Mouse (Mus musculus) forebrain, postnatal 0 days (tissue): ENCODE data around the gene Scel. TPM values are rescaled to one million over a fixed set of nuclear protein-coding genes. Genes with fewer than 3 reads are reported as not detected.
A peak's percentile ranks its signal among the peaks of the same experiment; 100 is the strongest.

Source experiments
- ATAC-seq: fragments of 200-750 bp; cut with Nextera tagmentation; 2 replicates; pipeline ENCODE4 v1.8.0; 2017; ENCODE audit warnings: mild to moderate bottlenecking, moderate library complexity
- DNase-seq: peaks from one replicate; pipeline ENCODE4 v3.0.0-alpha.2; 2015
- H3K27ac ChIP-seq: fragments of 300-500 bp; sonication (generic); 2 replicates; pipeline ENCODE4 v1.5.1; 2014; ENCODE audit warnings: low read depth, mild to moderate bottlenecking, antibody characterized with exemption, low read length, moderate library complexity, mixed read lengths
- H3K27me3 ChIP-seq: fragments of 300-500 bp; sonication (generic); 2 replicates; pipeline ENCODE4 v1.6.1; 2014; ENCODE audit warnings: mild to moderate bottlenecking, low read length, mixed read lengths; ENCODE audit not compliant: insufficient read depth
- H3K36me3 ChIP-seq: fragments of 300-500 bp; sonication (generic); 2 replicates; pipeline ENCODE4 v1.6.1; 2014; ENCODE audit warnings: mild to moderate bottlenecking, moderate library complexity; ENCODE audit not compliant: insufficient read depth
- H3K4me1 ChIP-seq: fragments of 300-500 bp; sonication (generic); 2 replicates; pipeline ENCODE4 v1.6.1; 2014; ENCODE audit warnings: antibody characterized with exemption; ENCODE audit not compliant: insufficient read depth
- H3K4me2 ChIP-seq: fragments of 300-500 bp; sonication (generic); 2 replicates; pipeline ENCODE4 v1.6.1; 2014; ENCODE audit warnings: low read depth, mild to moderate bottlenecking, moderate library complexity
- H3K4me3 ChIP-seq: fragments of 300-500 bp; sonication (generic); 2 replicates; pipeline ENCODE4 v1.5.1; 2014; ENCODE audit warnings: low read depth, low read length, mixed read lengths
- H3K9ac ChIP-seq: fragments of 300-500 bp; sonication (generic); 2 replicates; pipeline ENCODE4 v1.6.1; 2014; ENCODE audit warnings: mild to moderate bottlenecking
- H3K9me3 ChIP-seq: fragments of 300-500 bp; sonication (generic); 2 replicates; pipeline ENCODE4 v1.6.1; 2016; ENCODE audit warnings: low read length
- CTCF ChIP-seq: sonication (generic); IDR thresholded peaks from 2 replicates; pipeline ENCODE4 v1.5.1; 2016; ENCODE audit warnings: antibody characterized with exemption, control low read depth, low read depth
- WGBS: fragments of 180-500 bp; shearing (Covaris S2); extraction: QIAGEN DNeasy Blood & Tissue Kit; methylation state at CpG from one replicate; pipeline ENCODE4 v1.1.7; 2014; 5-methylcytosine and 5-hydroxymethylcytosine counted together
- polyA plus RNA-seq: library from polyadenylated mRNA; unstranded; fragments of >200 nt; fragmentation: Nextera tagmentation; extraction: Ambion mirVana; gene quantifications from 2 replicates; pipeline ENCODE4 v1.2.1, GENCODE M21; 2015
- total RNA-seq: library from RNA; depleted of rRNA; stranded (reverse); fragments of >200 nt; gene quantifications from 2 replicates; pipeline ENCODE4 v1.2.3, GENCODE M21; 2014; rRNA removed

Gene Scel
- 0.29 and 1.1 TPM in 2 replicates for total RNA-seq
- 0.19 and 0.30 TPM in 2 replicates for polyA plus RNA-seq

DNA sequence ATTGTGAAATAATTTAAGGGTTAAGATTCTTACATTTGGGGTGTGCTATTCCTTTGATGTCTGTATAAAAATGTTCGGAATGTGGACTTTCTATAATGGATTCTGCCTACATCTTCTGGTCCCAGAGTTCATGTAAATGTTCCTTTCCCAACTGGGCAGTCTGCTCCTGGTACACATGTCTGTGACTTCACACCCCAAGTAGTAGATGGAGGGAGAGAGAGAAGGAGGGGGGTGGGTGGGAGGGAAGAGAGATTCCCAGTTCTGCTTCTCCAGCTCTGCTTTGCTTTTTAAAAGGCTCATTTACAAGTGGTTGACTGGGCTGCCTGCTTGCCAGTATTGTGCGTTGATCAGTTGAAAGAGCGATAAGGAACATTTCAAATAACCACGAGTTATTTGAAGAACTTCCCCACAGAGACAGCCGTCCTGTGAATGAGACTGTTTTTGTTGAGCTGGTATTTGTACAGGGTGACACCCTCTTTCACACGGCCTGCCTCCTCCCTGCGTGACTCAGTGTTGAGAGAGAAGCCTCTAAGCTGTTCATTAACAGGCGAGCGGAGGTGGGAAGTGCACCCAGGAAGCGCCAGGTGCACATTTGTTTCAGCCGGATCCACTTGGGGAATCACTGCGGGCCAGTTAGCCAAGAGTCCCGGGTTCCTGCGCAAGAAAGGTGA, at the start of gene Scel:
TSS of gene Scel (plus strand) at position 541 of the 671 bp plus-strand sequence.
- 10% methylated on average over 14 of the region's 14 CpGs for WGBS
- H3K27ac ChIP-seq = no peak within 1 kb of the TSS
- H3K27me3 ChIP-seq = no peaks in the 10 kb centered on the region
- H3K4me1 ChIP-seq = no peaks in the 10 kb centered on the region
- H3K9me3 ChIP-seq = no peaks in the 10 kb centered on the region
- H3K4me2 ChIP-seq = peak within 1 kb of the TSS; percentile 29
- no peak for TF ChIP-seq CTCF
- DNase-seq (no peak), ATAC-seq (peak; percentile 59)
- H3K36me3 ChIP-seq = no peaks in the 10 kb centered on the region
- no peak within 1 kb of the TSS for H3K4me3 ChIP-seq
- H3K9ac ChIP-seq = no peak within 1 kb of the TSS

DNA sequence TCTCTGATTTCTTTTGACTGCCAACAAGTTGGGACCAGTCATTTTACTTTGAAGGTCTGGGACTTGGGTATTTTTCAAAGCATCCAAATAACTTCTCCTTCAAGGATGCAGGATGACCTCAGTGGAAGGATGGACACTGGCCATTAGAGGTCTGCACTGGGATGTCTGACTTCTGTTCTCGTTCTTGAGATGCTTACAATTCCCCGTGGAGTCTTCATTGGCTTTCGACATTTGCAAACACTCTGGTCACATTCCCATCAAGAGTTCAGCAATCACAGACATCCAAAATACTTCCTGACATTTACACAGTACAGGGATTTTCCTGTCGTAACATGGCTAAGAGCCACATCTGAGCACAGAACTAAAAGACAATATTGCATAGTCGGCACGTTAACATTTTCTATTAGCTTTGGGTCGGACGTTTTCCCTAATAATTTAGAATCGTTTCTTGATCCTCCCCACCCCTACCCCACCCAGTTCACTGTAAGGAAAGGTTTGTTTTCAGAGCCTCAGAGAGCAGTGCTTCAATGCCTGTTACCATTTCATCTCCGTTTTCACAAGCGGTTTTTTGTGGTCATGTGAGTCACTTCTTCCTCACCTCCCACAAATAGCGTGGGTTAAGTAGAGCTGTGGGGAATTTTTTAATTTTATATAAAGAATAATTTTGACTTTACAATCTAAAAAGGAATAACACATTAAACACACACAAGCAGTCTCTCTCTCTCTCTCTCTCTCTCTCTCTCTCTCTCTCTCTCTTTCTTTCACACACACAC, 44.3 kb upstream of the Scel start:
- Histone ChIP-seq H3K27ac (no peak overlapping the region), H3K27me3 (no peaks in the 10 kb centered on the region), H3K9ac (no peak overlapping the region), H3K4me3 (no peak overlapping the region), H3K36me3 (no peaks in the 10 kb centered on the region), H3K4me2 (no peak overlapping the region; the same call in 1 of the 2 replicates), H3K4me1 (no peaks in the 10 kb centered on the region), H3K9me3 (no peaks in the 10 kb centered on the region)
- DNase-seq (no peak), ATAC-seq (no peak)
- TF ChIP-seq CTCF = no peak
- WGBS = 88% methylated on average over 12 of the region's 12 CpGs

DNA sequence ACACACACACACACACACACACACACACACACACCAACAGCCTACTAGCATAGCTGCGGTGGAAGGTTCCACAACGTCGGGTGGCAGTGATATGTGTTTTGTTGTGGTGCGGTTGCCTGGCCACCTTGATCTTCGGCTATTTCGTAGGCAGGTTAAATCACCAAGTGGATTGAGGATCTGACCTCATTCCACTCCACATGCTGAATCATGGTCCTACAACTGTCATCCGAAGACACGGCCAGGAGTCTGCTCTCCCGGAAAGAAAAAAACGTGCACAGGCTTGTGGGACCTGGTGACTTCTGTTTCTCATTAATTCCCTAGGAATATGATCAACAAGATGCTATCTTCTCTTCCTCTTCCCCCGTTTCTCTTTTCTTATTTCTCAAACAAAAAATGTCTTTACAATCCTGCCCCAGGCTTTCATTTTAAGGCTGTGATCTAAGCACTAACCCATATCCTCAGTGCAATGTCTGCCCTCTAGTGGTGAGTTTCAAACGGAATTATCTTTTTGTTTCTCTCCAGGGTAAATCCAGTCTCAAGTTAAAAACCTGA, 43.6 kb upstream of the Scel start:
- ATAC-seq (peak; percentile 91), DNase-seq (peak; percentile 90)
- Histone ChIP-seq H3K9me3 (no peaks in the 10 kb centered on the region), H3K27ac (no peak overlapping the region), H3K4me2 (peak overlapping the region; percentile 6), H3K4me1 (no peaks in the 10 kb centered on the region), H3K27me3 (no peaks in the 10 kb centered on the region), H3K9ac (no peak overlapping the region), H3K4me3 (0 out of 2 replicates have a peak overlapping the region, but pooled peaks have one; percentile 13), H3K36me3 (no peaks in the 10 kb centered on the region)
- peak; percentile 86 for TF ChIP-seq CTCF
- WGBS = 58% methylated on average over 12 of the region's 12 CpGs

- H3K27me3 ChIP-seq = no peaks in the 10 kb centered on the region
- no peak overlapping the region for H3K9ac ChIP-seq
- no peak overlapping the region for H3K4me2 ChIP-seq
- no peak for DNase-seq
- no peak for ATAC-seq
- TF ChIP-seq CTCF = no peak
- H3K27ac ChIP-seq = no peak overlapping the region
- WGBS = 43% methylated on average over 3 of the region's 3 CpGs
- no peak overlapping the region for H3K4me3 ChIP-seq
- H3K9me3 ChIP-seq = no peaks in the 10 kb centered on the region
- H3K36me3 ChIP-seq = no peaks in the 10 kb centered on the region
- no peaks in the 10 kb centered on the region for H3K4me1 ChIP-seq
These were observed 41.9 kb upstream of the Scel start for GRCm38 (mm10) chr14:103471074-103471778.

GRCm38 (mm10) chr14:103471806-103472553, 41.2 kb upstream of the Scel start:
- ATAC-seq (peak; percentile 30; the same call in 1 of the 2 replicates), DNase-seq (peak; percentile 38)
- no peaks in the 10 kb centered on the region for H3K9me3 ChIP-seq
- H3K9ac ChIP-seq = 0 out of 2 replicates have a peak overlapping the region, but pooled peaks have one; percentile 6
- H3K4me1 ChIP-seq = no peaks in the 10 kb centered on the region
- no peaks in the 10 kb centered on the region for H3K27me3 ChIP-seq
- H3K4me3 ChIP-seq = no peak overlapping the region
- H3K27ac ChIP-seq = no peak overlapping the region
- H3K36me3 ChIP-seq = no peaks in the 10 kb centered on the region
- 37% methylated on average over 7 of the region's 7 CpGs for WGBS
- no peak overlapping the region for H3K4me2 ChIP-seq
- no peak for TF ChIP-seq CTCF

DNA sequence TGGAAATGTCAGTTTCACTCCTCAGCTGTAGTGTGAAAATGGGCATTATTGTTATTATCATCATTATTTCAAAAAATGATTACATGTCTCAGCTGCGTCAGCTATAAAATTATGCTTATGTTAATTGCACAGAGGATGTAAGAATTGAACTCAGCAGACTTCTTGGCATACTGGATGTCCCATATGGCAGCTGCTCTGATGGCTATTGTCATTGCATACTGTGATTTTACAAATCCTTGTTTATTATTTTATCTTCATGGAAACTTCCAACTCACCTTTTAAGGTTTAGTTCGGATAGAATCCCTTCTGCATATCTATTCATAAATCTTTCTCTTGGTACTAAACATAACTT, 40.6 kb upstream of the Scel start:
- Histone ChIP-seq H3K9ac (0 out of 2 replicates have a peak overlapping the region, but pooled peaks have one; percentile 6), H3K4me2 (no peak overlapping the region), H3K4me1 (no peaks in the 10 kb centered on the region), H3K27ac (no peak overlapping the region), H3K9me3 (no peaks in the 10 kb centered on the region), H3K27me3 (no peaks in the 10 kb centered on the region), H3K4me3 (no peak overlapping the region), H3K36me3 (no peaks in the 10 kb centered on the region)
- ATAC-seq = no peak
- DNase-seq = no peak
- WGBS = 48% methylated on average over 2 of the region's 2 CpGs
- TF ChIP-seq CTCF = no peak
